Mouse (Mus musculus): ENCODE results near the gene Slc39a3.

Slc39a3 gene

GRCm38 (mm10) chr10:81041458-81042175 is 4.4 kb upstream of the Slc39a3 start:
- peak; percentile 80 for DNase-seq

- no peak for DNase-seq
These were observed 975 bp downstream of the Slc39a3 start for GRCm38 (mm10) chr10:81036251-81036650.

- DNase-seq: no peak
These were observed 3.6 kb downstream of the Slc39a3 start for GRCm38 (mm10) chr10:81033586-81033985.

- no peak for DNase-seq
These were observed 8.2 kb downstream of the Slc39a3 start for GRCm38 (mm10) chr10:81029031-81029430.

- DNase-seq: no peak
These were observed 9.0 kb downstream of the Slc39a3 start for GRCm38 (mm10) chr10:81028219-81028618.

GRCm38 (mm10) chr10:81027331-81027730 is 9.9 kb downstream of the Slc39a3 start:
- peak; percentile 81 for DNase-seq

- DNase-seq: no peak
These were observed 10.4 kb downstream of the Slc39a3 start for GRCm38 (mm10) chr10:81026857-81027256.

- DNase-seq: no peak
These were observed 11.5 kb downstream of the Slc39a3 start, which contains the start of gene Diras1 for GRCm38 (mm10) chr10:81025639-81026275. Diras1 (minus strand) TSS chr10:81025662.

- no peak for DNase-seq
These were observed 12.1 kb downstream of the Slc39a3 start for GRCm38 (mm10) chr10:81025047-81025621.

GRCm38 (mm10) chr10:81024346-81024937 is 12.8 kb downstream of the Slc39a3 start:
- no peak for DNase-seq

GRCm38 (mm10) chr10:81022744-81023143 is 14.5 kb downstream of the Slc39a3 start:
- DNase-seq: no peak

- DNase-seq: no peak
These were observed 15.6 kb downstream of the Slc39a3 start for GRCm38 (mm10) chr10:81021547-81022110.

- no peak for DNase-seq
These were observed 17.0 kb downstream of the Slc39a3 start for GRCm38 (mm10) chr10:81020207-81020606.

GRCm38 (mm10) chr10:81019687-81020086 is 17.5 kb downstream of the Slc39a3 start:
- DNase-seq: no peak

GRCm38 (mm10) chr10:81018326-81018725 is 18.9 kb downstream of the Slc39a3 start:
- no peak for DNase-seq

- DNase-seq: peak; percentile 79
These were observed 20.6 kb downstream of the Slc39a3 start for GRCm38 (mm10) chr10:81016645-81017044.

GRCm38 (mm10) chr10:81015666-81016065 is 21.6 kb downstream of the Slc39a3 start:
- DNase-seq: no peak

- DNase-seq: peak; percentile 99
These were observed 22.5 kb downstream of the Slc39a3 start, which contains the start of gene Gng7 for GRCm38 (mm10) chr10:81014393-81015384. Gng7 (minus strand) TSS chr10:81014945.

- no peak for DNase-seq
These were observed 26.4 kb downstream of the Slc39a3 start for GRCm38 (mm10) chr10:81010851-81011250.

GRCm38 (mm10) chr10:81007240-81007639 is 30.0 kb downstream of the Slc39a3 start:
- no peak for DNase-seq

GRCm38 (mm10) chr10:81006005-81006677 is 31.1 kb downstream of the Slc39a3 start:
- no peak for DNase-seq

Data from cerebellum, adult 8-10 months (tissue).